Mouse (Mus musculus): ENCODE measurements around the gene Ier5l. TPM values are rescaled to one million over a fixed set of nuclear protein-coding genes. Genes with fewer than 3 reads are reported as not detected.

The Ier5l gene
- 9.9 and 16.1 TPM in 2 replicates for polyA plus RNA-seq (2012; rRNA removed)

GRCm38 (mm10) chr2:30474039-30474438, at the start of gene Ier5l:
Gene Ier5l (minus strand): TSS chr2:30474219.
- Histone ChIP-seq H3K36me3 (ENCODE audit: control insufficient read depth, insufficient read depth, low read length) (no peaks in the 10 kb centered on the region), H3K4me1 (ENCODE audit: control insufficient read depth, insufficient read depth, low read length) (peaks cover 8% of the 10 kb centered on the region; the same call in 1 of the 2 replicates), H3K4me3 (ENCODE audit: insufficient read depth, low read depth, low read length) (peak within 1 kb of the TSS; percentile 96), H3K27me3 (replicated peaks; ENCODE audit: control insufficient read depth, insufficient read depth, low read length) (no peaks in the 10 kb centered on the region), H3K27ac (ENCODE audit: insufficient read depth, low read depth, low read length) (peak within 1 kb of the TSS; percentile 99)
- DNase-seq = peak; percentile 98
- TF ChIP-seq CTCF (conservative IDR thresholded peaks at IDR 0.05; ENCODE audit: insufficient read depth, insufficient read length, low read depth, low read length) (no peak), POLR2A (IDR thresholded peaks at IDR 0.05; ENCODE audit: low read depth, low read length) (peak; percentile 98)
- under 1% methylated on average over 37 of the region's 37 CpGs for WGBS

- TF ChIP-seq CTCF (conservative IDR thresholded peaks at IDR 0.05; ENCODE audit: insufficient read depth, insufficient read length, low read depth, low read length) (no peak), POLR2A (IDR thresholded peaks at IDR 0.05; ENCODE audit: low read depth, low read length) (no peak)
- no peak overlapping the region for H3K27ac ChIP-seq (ENCODE audit: insufficient read depth, low read depth, low read length)
- DNase-seq = peak; percentile 79
- no peaks in the 10 kb centered on the region for H3K4me1 ChIP-seq (ENCODE audit: control insufficient read depth, insufficient read depth, low read length)
- no peak overlapping the region for H3K4me3 ChIP-seq (ENCODE audit: insufficient read depth, low read depth, low read length)
- WGBS = 46% methylated on average over 8 of the region's 8 CpGs
- H3K36me3 ChIP-seq (ENCODE audit: control insufficient read depth, insufficient read depth, low read length) = no peaks in the 10 kb centered on the region
- no peaks in the 10 kb centered on the region for H3K27me3 ChIP-seq (replicated peaks; ENCODE audit: control insufficient read depth, insufficient read depth, low read length)
These were observed 49.7 kb upstream of the Ier5l start for GRCm38 (mm10) chr2:30523727-30524126.

- Histone ChIP-seq H3K27me3 (replicated peaks; ENCODE audit: control insufficient read depth, insufficient read depth, low read length) (no peaks in the 10 kb centered on the region), H3K4me1 (ENCODE audit: control insufficient read depth, insufficient read depth, low read length) (no peaks in the 10 kb centered on the region), H3K4me3 (ENCODE audit: insufficient read depth, low read depth, low read length) (no peak overlapping the region), H3K27ac (ENCODE audit: insufficient read depth, low read depth, low read length) (no peak overlapping the region), H3K36me3 (ENCODE audit: control insufficient read depth, insufficient read depth, low read length) (no peaks in the 10 kb centered on the region)
- 55% methylated on average over 16 of the region's 16 CpGs for WGBS
- no peak for DNase-seq
- TF ChIP-seq CTCF (conservative IDR thresholded peaks at IDR 0.05; ENCODE audit: insufficient read depth, insufficient read length, low read depth, low read length) = no peak
- no peak for TF ChIP-seq POLR2A (IDR thresholded peaks at IDR 0.05; ENCODE audit: low read depth, low read length)
These were observed 36.8 kb upstream of the Ier5l start for GRCm38 (mm10) chr2:30510711-30511380.

GRCm38 (mm10) chr2:30507138-30507727, 33.2 kb upstream of the Ier5l start:
- peak; percentile 57 for DNase-seq
- Histone ChIP-seq H3K27me3 (replicated peaks; ENCODE audit: control insufficient read depth, insufficient read depth, low read length) (no peaks in the 10 kb centered on the region), H3K4me3 (ENCODE audit: insufficient read depth, low read depth, low read length) (no peak overlapping the region), H3K4me1 (ENCODE audit: control insufficient read depth, insufficient read depth, low read length) (no peaks in the 10 kb centered on the region), H3K27ac (ENCODE audit: insufficient read depth, low read depth, low read length) (no peak overlapping the region), H3K36me3 (ENCODE audit: control insufficient read depth, insufficient read depth, low read length) (no peaks in the 10 kb centered on the region)
- TF ChIP-seq POLR2A (IDR thresholded peaks at IDR 0.05; ENCODE audit: low read depth, low read length) (no peak), CTCF (conservative IDR thresholded peaks at IDR 0.05; ENCODE audit: insufficient read depth, insufficient read length, low read depth, low read length) (no peak)
- 59% methylated on average over 11 of the region's 11 CpGs for WGBS

- no peak overlapping the region for H3K27ac ChIP-seq (ENCODE audit: insufficient read depth, low read depth, low read length)
- no peak for TF ChIP-seq CTCF (conservative IDR thresholded peaks at IDR 0.05; ENCODE audit: insufficient read depth, insufficient read length, low read depth, low read length)
- no peak for TF ChIP-seq POLR2A (IDR thresholded peaks at IDR 0.05; ENCODE audit: low read depth, low read length)
- H3K4me1 ChIP-seq (ENCODE audit: control insufficient read depth, insufficient read depth, low read length) = no peaks in the 10 kb centered on the region
- H3K4me3 ChIP-seq (ENCODE audit: insufficient read depth, low read depth, low read length) = no peak overlapping the region
- WGBS = 38% methylated on average over 23 of the region's 23 CpGs
- H3K36me3 ChIP-seq (ENCODE audit: control insufficient read depth, insufficient read depth, low read length) = no peaks in the 10 kb centered on the region
- H3K27me3 ChIP-seq (replicated peaks; ENCODE audit: control insufficient read depth, insufficient read depth, low read length) = no peaks in the 10 kb centered on the region
- DNase-seq = no peak
These were observed 29.9 kb upstream of the Ier5l start for GRCm38 (mm10) chr2:30503677-30504621.

DNA sequence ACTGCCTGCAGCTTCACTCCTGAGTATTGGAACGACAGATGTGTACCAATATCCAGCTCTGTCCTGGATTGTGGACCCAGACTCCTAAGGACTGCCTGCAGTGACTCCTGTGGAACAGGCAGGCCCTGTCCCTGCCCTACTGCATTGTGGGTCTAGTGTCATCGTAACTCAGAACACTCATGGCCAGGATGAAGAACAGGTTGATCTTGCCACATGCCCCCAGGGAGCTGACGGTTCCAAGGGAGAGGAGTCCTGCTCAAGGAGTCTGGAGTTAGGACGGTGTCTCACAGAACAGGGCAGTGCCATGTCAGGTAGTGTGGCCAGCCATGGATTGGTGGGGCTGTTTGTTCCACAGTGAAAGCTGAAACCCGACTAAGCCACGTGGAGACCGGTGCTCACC, 27.7 kb upstream of the Ier5l start:
- 65% methylated on average over 7 of the region's 7 CpGs for WGBS
- no peaks in the 10 kb centered on the region for H3K4me1 ChIP-seq (ENCODE audit: control insufficient read depth, insufficient read depth, low read length)
- H3K27ac ChIP-seq (ENCODE audit: insufficient read depth, low read depth, low read length) = no peak overlapping the region
- H3K4me3 ChIP-seq (ENCODE audit: insufficient read depth, low read depth, low read length) = no peak overlapping the region
- H3K36me3 ChIP-seq (ENCODE audit: control insufficient read depth, insufficient read depth, low read length) = no peaks in the 10 kb centered on the region
- no peaks in the 10 kb centered on the region for H3K27me3 ChIP-seq (replicated peaks; ENCODE audit: control insufficient read depth, insufficient read depth, low read length)
- DNase-seq = no peak
- no peak for TF ChIP-seq CTCF (conservative IDR thresholded peaks at IDR 0.05; ENCODE audit: insufficient read depth, insufficient read length, low read depth, low read length)
- no peak for TF ChIP-seq POLR2A (IDR thresholded peaks at IDR 0.05; ENCODE audit: low read depth, low read length)
